Mouse (Mus musculus) liver, embryonic 14.5 days (tissue): ENCODE results near the gene Ethe1. TPM values are rescaled to one million over a fixed set of nuclear protein-coding genes. Genes with fewer than 3 reads are reported as not detected.

Experiments used
- ATAC-seq: fragments of 200-750 bp; cut with Nextera tagmentation; 2 replicates; pipeline ENCODE4 v1.8.0; 2017; ENCODE audit warnings: moderate number of reproducible peaks, mild to moderate bottlenecking, moderate library complexity; ENCODE audit not compliant: insufficient read depth
- DNase-seq, 3 experiments: peaks; one replicate each; pipeline ENCODE4 v3.0.0-alpha.2; 2012 to 2013; ENCODE audit warnings: low read depth in 3 of 3, low spot score in 3 of 3
- H3K27ac ChIP-seq: fragments of 300-500 bp; sonication (generic); 2 replicates; pipeline ENCODE4 v1.5.1; 2014; ENCODE audit warnings: moderate library complexity, mild to moderate bottlenecking, control low read depth, inconsistent platforms
- H3K27me3 ChIP-seq: fragments of 300-500 bp; sonication (generic); 2 replicates; pipeline ENCODE4 v1.6.1; 2014; ENCODE audit warnings: mild to moderate bottlenecking, low read length, moderate library complexity; ENCODE audit not compliant: control insufficient read depth, insufficient read depth
- H3K36me3 ChIP-seq: fragments of 300-500 bp; sonication (generic); replicated peaks from 2 replicates; pipeline ENCODE4 v1.6.1; 2014; ENCODE audit warnings: low read depth; ENCODE audit not compliant: control insufficient read depth, insufficient read depth
- H3K4me1 ChIP-seq, 2 experiments: fragments of 200-500 bp in 1 of 2; fragments of 300-500 bp in 1 of 2; sonication (generic) in 1 of 2; replicated peaks; 2 replicates each; pipeline ENCODE4 v1.6.1; 2012 to 2014; ENCODE audit warnings: antibody characterized with exemption in 1 of 2, inconsistent platforms in 1 of 2, low read length in 1 of 2; ENCODE audit not compliant: control insufficient read depth in 2 of 2, insufficient read depth in 2 of 2
- H3K4me2 ChIP-seq: fragments of 300-500 bp; sonication (generic); 2 replicates; pipeline ENCODE4 v1.6.1; 2014; ENCODE audit warnings: low read depth, mild to moderate bottlenecking, control low read depth, moderate library complexity
- H3K4me3 ChIP-seq, 2 experiments: fragments of 200-500 bp in 1 of 2; fragments of 300-500 bp in 1 of 2; sonication (generic) in 1 of 2; 2 replicates each; pipeline ENCODE4 v1.5.1; 2012 to 2014; ENCODE audit warnings: low read depth in 2 of 2, low read length in 2 of 2, mild to moderate bottlenecking in 2 of 2, control low read depth in 1 of 2, inconsistent platforms in 1 of 2, moderate library complexity in 1 of 2; ENCODE audit not compliant: insufficient read depth in 1 of 2
- H3K9ac ChIP-seq: fragments of 300-500 bp; sonication (generic); replicated peaks from 2 replicates; pipeline ENCODE4 v1.6.1; 2014; ENCODE audit warnings: mild to moderate bottlenecking, control low read depth, moderate library complexity
- H3K9me3 ChIP-seq: fragments of 300-500 bp; sonication (generic); 2 replicates; pipeline ENCODE4 v1.6.1; 2016; ENCODE audit warnings: low read length, mixed read lengths; ENCODE audit not compliant: control insufficient read depth
- CTCF ChIP-seq: IDR thresholded peaks from 2 replicates; pipeline ENCODE4 v1.5.1; 2016; ENCODE audit warnings: antibody characterized with exemption, low read depth, control low read depth
- EP300 ChIP-seq: IDR thresholded peaks from 2 replicates; pipeline ENCODE4 v1.6.1; 2016; ENCODE audit warnings: antibody characterized with exemption, low read depth
- WGBS: fragments of 180-500 bp; shearing (Covaris S2); extraction: QIAGEN DNeasy Blood & Tissue Kit; methylation state at CpG from one replicate; pipeline ENCODE4 v1.1.7; 2014; ENCODE audit not compliant: insufficient replicate concordance; 5-methylcytosine and 5-hydroxymethylcytosine counted together
- polyA plus RNA-seq, 2 experiments: library from polyadenylated mRNA; depleted of rRNA in 1 of 2; stranded (reverse) in 1 of 2; unstranded in 1 of 2; fragments of >200 nt; fragmentation: Nextera tagmentation in 1 of 2; extraction: Ambion mirVana in 1 of 2; gene quantifications; 2 replicates each; pipeline versions ENCODE4 v1.2.1 to v1.2.3; 2012 to 2014

Gene Ethe1
- polyA plus RNA-seq, 2 experiments, result 14.8 to 24.8 TPM

- Histone ChIP-seq H3K27me3 (peaks cover 36% of the 10 kb centered on the region), H3K9me3 (no peaks in the 10 kb centered on the region), H3K27ac (no peak overlapping the region), H3K4me1 (0 out of 4 replicates have a peak, but pooled peaks cover 0 to 2% of the 10 kb centered on the region in 2 experiments), H3K36me3 (no peaks in the 10 kb centered on the region), H3K9ac (no peak overlapping the region), H3K4me2 (peak overlapping the region; percentile 75), H3K4me3 (peak overlapping the region; percentile 42 to 49)
- WGBS, result 3% methylated on average over 35 of the region's 35 CpGs
- ATAC-seq (no peak), DNase-seq (no peak)
- TF ChIP-seq EP300 (no peak), CTCF (no peak)
Measured at GRCm38 (mm10) chr7:24638026-24638856, 50.9 kb downstream of the Ethe1 start.

GRCm38 (mm10) chr7:24640450-24640849 is 53.1 kb downstream of the Ethe1 start:
- no peak overlapping the region for H3K27ac ChIP-seq
- TF ChIP-seq EP300 (no peak), CTCF (no peak)
- H3K4me1 ChIP-seq, result 0 out of 4 replicates have a peak, but pooled peaks cover 0 to 2% of the 10 kb centered on the region in 2 experiments
- no peak overlapping the region for H3K9ac ChIP-seq
- peaks cover 36% of the 10 kb centered on the region for H3K27me3 ChIP-seq
- H3K36me3 ChIP-seq, result no peaks in the 10 kb centered on the region
- H3K9me3 ChIP-seq, result no peaks in the 10 kb centered on the region
- 57% methylated on average over 13 of the region's 13 CpGs for WGBS
- no peak overlapping the region for H3K4me3 ChIP-seq
- no peak for DNase-seq
- no peak for ATAC-seq
- H3K4me2 ChIP-seq, result no peak overlapping the region

GRCm38 (mm10) chr7:24642491-24642890 is 55.1 kb downstream of the Ethe1 start:
- 4% methylated on average over 9 of the region's 9 CpGs for WGBS
- H3K4me1 ChIP-seq, result 0 out of 4 replicates have a peak, but pooled peaks cover 0 to 2% of the 10 kb centered on the region in 2 experiments
- H3K36me3 ChIP-seq, result no peaks in the 10 kb centered on the region
- H3K4me2 ChIP-seq, result no peak overlapping the region
- no peaks in the 10 kb centered on the region for H3K9me3 ChIP-seq
- DNase-seq, result peak; percentile 19 to 24 (median 20)
- H3K9ac ChIP-seq, result no peak overlapping the region
- TF ChIP-seq EP300 (no peak), CTCF (peak; percentile 85)
- no peak overlapping the region for H3K27ac ChIP-seq
- H3K4me3 ChIP-seq, result no peak overlapping the region
- H3K27me3 ChIP-seq, result peaks cover 19% of the 10 kb centered on the region
- no peak for ATAC-seq

GRCm38 (mm10) chr7:24644492-24644891 is 57.1 kb downstream of the Ethe1 start:
- ATAC-seq, result no peak
- H3K9me3 ChIP-seq, result no peaks in the 10 kb centered on the region
- TF ChIP-seq EP300 (no peak), CTCF (no peak)
- H3K4me1 ChIP-seq, result no peaks in the 10 kb centered on the region
- no peaks in the 10 kb centered on the region for H3K36me3 ChIP-seq
- no peak for DNase-seq
- H3K27me3 ChIP-seq, result peaks cover 2% of the 10 kb centered on the region; the same call in 1 of the 2 replicates
- no peak overlapping the region for H3K27ac ChIP-seq
- H3K9ac ChIP-seq, result no peak overlapping the region
- 56% methylated on average over 6 of the region's 6 CpGs for WGBS
- H3K4me3 ChIP-seq, result no peak overlapping the region
- H3K4me2 ChIP-seq, result no peak overlapping the region

GRCm38 (mm10) chr7:24644996-24645395 is 57.7 kb downstream of the Ethe1 start:
- Histone ChIP-seq H3K36me3 (no peaks in the 10 kb centered on the region), H3K4me2 (no peak overlapping the region), H3K27ac (no peak overlapping the region), H3K9ac (no peak overlapping the region), H3K4me1 (no peaks in the 10 kb centered on the region), H3K4me3 (no peak overlapping the region), H3K27me3 (no peaks in the 10 kb centered on the region), H3K9me3 (no peaks in the 10 kb centered on the region)
- DNase-seq (no peak), ATAC-seq (no peak)
- WGBS, result 17% methylated on average over 7 of the region's 7 CpGs
- TF ChIP-seq CTCF, result no peak
- no peak for TF ChIP-seq EP300
